Mouse (Mus musculus): Measurements from ENCODE around the gene Rbm20. TPM values are rescaled to one million over a fixed set of nuclear protein-coding genes. Genes with fewer than 3 reads are reported as not detected.

Gene Rbm20
- total and polyA plus RNA-seq, 3 experiments: 0.05 to 0.56 (median 0.08) TPM

- no peaks in the 10 kb centered on the region for H3K79me2 ChIP-seq (replicated peaks; ENCODE audit: control insufficient read depth, extremely low read depth, insufficient read depth, poor library complexity, severe bottlenecking)
- in situ Hi-C loops (cut with MboI; ENCODE audit: low pct_ligation_motif_present, low pct_unique_long_range_greater_than_20kb, low sequenced_read_pairs) (no loop called here), dilution Hi-C loops (cut with MboI; ENCODE audit: extremely low pct_ligation_motif_present, extremely low pct_unique_long_range_greater_than_20kb, low sequenced_read_pairs) (no loop called here)
- H3K36me3 ChIP-seq (replicated peaks in 1 of 2; ENCODE audit: control insufficient read depth in 1 of 2, insufficient read depth in 1 of 2, low read length in 1 of 2): no peaks in the 10 kb centered on the region
- H3K9me3 ChIP-seq (replicated peaks; ENCODE audit: low read length): no peaks in the 10 kb centered on the region
- no peak overlapping the region for H3K4me2 ChIP-seq (ENCODE audit: insufficient read depth, low read depth, poor library complexity, severe bottlenecking)
- TF ChIP-seq BHLHE40 (IDR thresholded peaks at IDR 0.05; ENCODE audit: low read depth, low read length) (no peak), ZNF384 (IDR thresholded peaks at IDR 0.05; ENCODE audit: low read depth, low read length) (no peak), TBP (conservative IDR thresholded peaks at IDR 0.05; ENCODE audit: low read depth, low read length) (no peak), SIN3A (IDR thresholded peaks at IDR 0.05; ENCODE audit: low read length) (no peak), ELF1 (IDR thresholded peaks at IDR 0.05; ENCODE audit: low read depth, low read length) (no peak), MXI1 (IDR thresholded peaks at IDR 0.05; ENCODE audit: low read depth, low read length) (no peak), MAZ (IDR thresholded peaks at IDR 0.05; ENCODE audit: low read depth, low read length) (no peak)
- no peak for DNase-seq (ENCODE audit: extremely low read depth)
- H3K4me3 ChIP-seq (replicated peaks in 1 of 3; ENCODE audit: low read depth in 2 of 3, low read length in 2 of 3, poor library complexity in 1 of 3): no peak overlapping the region
- H3K27me3 ChIP-seq (replicated peaks): no peaks in the 10 kb centered on the region
- peaks cover 0 to 42% of the 10 kb centered on the region in 2 experiments; a peak in 2 of 4 replicates for H3K4me1 ChIP-seq (ENCODE audit: control insufficient read depth in 1 of 2, insufficient read depth in 2 of 2)
- no peak overlapping the region for H3K27ac ChIP-seq (ENCODE audit: insufficient read depth, low read depth)
- H3K9ac ChIP-seq (ENCODE audit: insufficient read depth, low read depth): no peak overlapping the region
Observed at GRCm38 (mm10) chr19:53674131-53674925, 2.8 kb upstream of the Rbm20 start.

- H3K36me3 ChIP-seq (replicated peaks in 1 of 2; ENCODE audit: control insufficient read depth in 1 of 2, insufficient read depth in 1 of 2, low read length in 1 of 2): no peaks in the 10 kb centered on the region
- no peak overlapping the region for H3K9ac ChIP-seq (ENCODE audit: insufficient read depth, low read depth)
- H3K4me1 ChIP-seq (ENCODE audit: control insufficient read depth in 1 of 2, insufficient read depth in 2 of 2): peaks cover 0 to 24% of the 10 kb centered on the region in 2 experiments; a peak in 2 of 4 replicates
- 0 out of 2 replicates have a peak overlapping the region, but pooled peaks have one; percentile 7 for H3K4me2 ChIP-seq (ENCODE audit: insufficient read depth, low read depth, poor library complexity, severe bottlenecking)
- no peak for DNase-seq (ENCODE audit: extremely low read depth)
- no peak overlapping the region for H3K4me3 ChIP-seq (replicated peaks in 1 of 3; ENCODE audit: low read depth in 2 of 3, low read length in 2 of 3, poor library complexity in 1 of 3)
- no peak for TF ChIP-seq NRF1 (IDR thresholded peaks at IDR 0.05; ENCODE audit: low read depth, low read length)
- no peak for TF ChIP-seq JUN (IDR thresholded peaks at IDR 0.05; ENCODE audit: insufficient read depth, low read depth, low read length)
- no peak for TF ChIP-seq RCOR1 (conservative IDR thresholded peaks at IDR 0.05; ENCODE audit: low read depth, low read length)
- TF ChIP-seq POLR2AphosphoS2 (IDR thresholded peaks at IDR 0.05; ENCODE audit: low read depth, low read length): no peak
- no peak for TF ChIP-seq GABPA (IDR thresholded peaks at IDR 0.05; ENCODE audit: insufficient replicate concordance, low read depth, low read length)
- no peak for TF ChIP-seq MEF2A (IDR thresholded peaks at IDR 0.05; ENCODE audit: borderline replicate concordance, low read depth, low read length)
- TF ChIP-seq SIN3A (IDR thresholded peaks at IDR 0.05; ENCODE audit: low read length): no peak
- no peak for TF ChIP-seq JUND (conservative IDR thresholded peaks at IDR 0.05; ENCODE audit: low read depth, low read length)
- no peak for TF ChIP-seq KAT2A (IDR thresholded peaks at IDR 0.05; ENCODE audit: insufficient replicate concordance, low read length)
- no peak for TF ChIP-seq ZMIZ1 (IDR thresholded peaks at IDR 0.05; ENCODE audit: low read depth, low read length)
- no peak for TF ChIP-seq PAX5 (IDR thresholded peaks at IDR 0.05; ENCODE audit: low read length)
- no peak overlapping the region for H3K27ac ChIP-seq (ENCODE audit: insufficient read depth, low read depth)
- in situ Hi-C loops (cut with MboI; ENCODE audit: low pct_ligation_motif_present, low pct_unique_long_range_greater_than_20kb, low sequenced_read_pairs) (no loop called here), dilution Hi-C loops (cut with MboI; ENCODE audit: extremely low pct_ligation_motif_present, extremely low pct_unique_long_range_greater_than_20kb, low sequenced_read_pairs) (no loop called here)
- no peaks in the 10 kb centered on the region for H3K79me2 ChIP-seq (replicated peaks; ENCODE audit: control insufficient read depth, extremely low read depth, insufficient read depth, poor library complexity, severe bottlenecking)
- no peaks in the 10 kb centered on the region for H3K9me3 ChIP-seq (replicated peaks; ENCODE audit: low read length)
- no peaks in the 10 kb centered on the region for H3K27me3 ChIP-seq (replicated peaks)
Observed at GRCm38 (mm10) chr19:53676228-53676627, 878 bp upstream of the Rbm20 start.

Measured in CH12.LX (cell line).